Comparison of ENCODE assay signal across 25 mouse cellular contexts in the genomic region with DNA sequence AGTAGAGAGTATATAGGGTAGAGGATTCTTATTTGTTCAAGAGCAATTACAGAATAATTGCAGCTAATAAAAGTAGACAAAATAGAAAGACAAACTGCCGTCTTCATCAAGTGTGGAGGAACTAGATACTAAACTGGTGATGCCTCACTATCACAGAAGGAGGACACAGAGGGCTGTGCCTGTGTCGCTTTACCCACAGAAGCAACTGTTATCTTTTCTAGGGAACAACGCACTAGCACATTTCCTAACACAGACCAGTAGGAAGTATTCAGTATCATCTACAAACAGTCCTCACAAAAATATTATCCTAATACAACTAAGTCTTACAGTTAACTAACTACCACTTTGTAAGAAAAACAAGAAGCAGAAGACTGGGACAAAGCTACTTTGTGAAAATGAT.
DNase-seq lines count a peak whose midpoint lies in the region; ATAC-seq and TF ChIP-seq lines count a peak whose summit lies in the region.
"Had no signal": no experiment of that assay in that cellular context is flagged by ENCODE, and none has a peak within 500 bp of the region (broad histone marks: within the 10 kb centered on the region; RNA-seq: fewer than 3 reads in every experiment).

No protein-coding gene starts in this region.

- H3K9me3 ChIP-seq in liver, postnatal 0 days (ENCODE audit: low read length): no peaks in the 10 kb centered on the region
- no peaks in the 10 kb centered on the region for H3K9me3 ChIP-seq in forebrain, embryonic 15.5 days
- no peaks in the 10 kb centered on the region for H3K9me3 ChIP-seq in intestine, embryonic 16.5 days (ENCODE audit: control insufficient read depth, low read length)
- H3K9me3 ChIP-seq: embryonic facial prominence, embryonic 10.5 days; embryonic facial prominence, embryonic 12.5 days; G1E had no signal

- WGBS in liver, postnatal 0 days (ENCODE audit: insufficient replicate concordance): 71% methylated on average over 3 of the region's 3 CpGs
- 90% methylated on average over 3 of the region's 3 CpGs for WGBS in forebrain, embryonic 15.5 days
- 83% methylated on average over 3 of the region's 3 CpGs for WGBS in intestine, embryonic 16.5 days

- ATAC-seq in liver, postnatal 0 days: no peak
- ATAC-seq in common myeloid progenitor, adult 5-6 weeks (replicated peaks; ENCODE audit: low read depth, poor library complexity, severe bottlenecking): peak; percentile 50; the same call in 1 of the 2 replicates
- peak; percentile 86 for ATAC-seq in megakaryocyte-erythroid progenitor cell, adult 5-6 weeks (replicated peaks; ENCODE audit: low FRiP score, low TSS enrichment, poor library complexity, severe bottlenecking)
- no peak for ATAC-seq in forebrain, embryonic 15.5 days (replicated peaks)
- no peak for ATAC-seq in intestine, embryonic 16.5 days
- ATAC-seq: activated CD4-positive, CD25-positive, alpha-beta regulatory T cell, adult 4 months; CD4-positive, CD25-positive, alpha-beta regulatory T cell, adult 4 months; forebrain, embryonic 13.5 days; forebrain, embryonic 16.5 days; Patski had no signal

- no peak overlapping the region for H3K27ac ChIP-seq in liver, postnatal 0 days (ENCODE audit: low read depth)
- no peak overlapping the region for H3K27ac ChIP-seq in forebrain, embryonic 15.5 days (replicated peaks)
- H3K27ac ChIP-seq in intestine, embryonic 16.5 days (ENCODE audit: low read length): no peak overlapping the region
- H3K27ac ChIP-seq: embryonic facial prominence, embryonic 10.5 days; embryonic facial prominence, embryonic 12.5 days; forebrain, embryonic 13.5 days had no signal

- no peaks in the 10 kb centered on the region for H3K4me1 ChIP-seq in liver, postnatal 0 days (ENCODE audit: insufficient read depth)
- H3K4me1 ChIP-seq in forebrain, embryonic 15.5 days: no peaks in the 10 kb centered on the region
- no peaks in the 10 kb centered on the region for H3K4me1 ChIP-seq in intestine, embryonic 16.5 days (ENCODE audit: control insufficient read depth, insufficient read depth, low read length)
- H3K4me1 ChIP-seq: embryonic facial prominence, embryonic 12.5 days; forebrain, embryonic 13.5 days had no signal

- H3K36me3 ChIP-seq in liver, postnatal 0 days (replicated peaks; ENCODE audit: insufficient read depth, low read length): no peaks in the 10 kb centered on the region
- H3K36me3 ChIP-seq in forebrain, embryonic 15.5 days: no peaks in the 10 kb centered on the region
- no peaks in the 10 kb centered on the region for H3K36me3 ChIP-seq in intestine, embryonic 16.5 days (ENCODE audit: control insufficient read depth, insufficient read depth, low read length)
- H3K36me3 ChIP-seq: embryonic facial prominence, embryonic 10.5 days; embryonic facial prominence, embryonic 12.5 days; G1E had no signal

- no peak overlapping the region for H3K4me2 ChIP-seq in liver, postnatal 0 days (ENCODE audit: low read depth, low read length)
- H3K4me2 ChIP-seq in forebrain, embryonic 15.5 days (replicated peaks): no peak overlapping the region
- H3K4me2 ChIP-seq in intestine, embryonic 16.5 days (ENCODE audit: low read depth, low read length): no peak overlapping the region
- H3K4me2 ChIP-seq: embryonic facial prominence, embryonic 12.5 days; forebrain, embryonic 13.5 days had no signal

- H3K27me3 ChIP-seq in liver, postnatal 0 days (ENCODE audit: insufficient read depth, low read length): no peaks in the 10 kb centered on the region
- no peaks in the 10 kb centered on the region for H3K27me3 ChIP-seq in forebrain, embryonic 15.5 days
- H3K27me3 ChIP-seq in intestine, embryonic 16.5 days (replicated peaks; ENCODE audit: control insufficient read depth, insufficient read depth, low read length): no peaks in the 10 kb centered on the region
- H3K27me3 ChIP-seq: CH12.LX; embryonic facial prominence, embryonic 12.5 days; forebrain, embryonic 13.5 days had no signal

- no peak for TF ChIP-seq CTCF in liver, postnatal 0 days (IDR thresholded peaks at IDR 0.05; ENCODE audit: low read depth)

- peak; percentile 17; the same call in 1 of the 2 replicates for TF ChIP-seq EP300 in liver, postnatal 0 days (IDR thresholded peaks at IDR 0.05; ENCODE audit: low read depth)

- no peak for DNase-seq in liver, postnatal 0 days
- DNase-seq in liver: no peak
- DNase-seq: adrenal gland, adult 2 months; adrenal gland, postnatal 10 days; adrenal gland, postnatal 25 days; B cell, adult 2 months; cerebellum, adult 11 months; cerebellum, adult 18-20 months; cerebellum, adult 8-10 months; cerebellum, adult 9-11 months; cerebellum, postnatal 14 days; cerebellum, postnatal 36 days had no signal

- H3K9ac ChIP-seq in liver, postnatal 0 days (replicated peaks): no peak overlapping the region
- no peak overlapping the region for H3K9ac ChIP-seq in forebrain, embryonic 15.5 days (replicated peaks)
- no peak overlapping the region for H3K9ac ChIP-seq in intestine, embryonic 16.5 days (ENCODE audit: low read depth, low read length)
- H3K9ac ChIP-seq: embryonic facial prominence, embryonic 12.5 days; forebrain, embryonic 13.5 days had no signal

- no peak overlapping the region for H3K4me3 ChIP-seq in liver, postnatal 0 days (ENCODE audit: low read depth, low read length)
- H3K4me3 ChIP-seq in forebrain, embryonic 15.5 days: no peak overlapping the region
- no peak overlapping the region for H3K4me3 ChIP-seq in intestine, embryonic 16.5 days (ENCODE audit: low read length)
- H3K4me3 ChIP-seq: embryonic facial prominence, embryonic 10.5 days; embryonic facial prominence, embryonic 12.5 days; forebrain, embryonic 13.5 days had no signal

Comparison
In these comparisons a context has a peak if more than half of its experiments do, and no peak if none do; other contexts are left out.
1. ATAC-seq: peak in common myeloid progenitor, adult 5-6 weeks (single experiment) and megakaryocyte-erythroid progenitor cell, adult 5-6 weeks (single experiment); none in liver, postnatal 0 days (single experiment), forebrain, embryonic 15.5 days (single experiment) and intestine, embryonic 16.5 days (single experiment).